Mouse (Mus musculus): ENCODE data around the gene Kremen1.

The Kremen1 gene

DNA sequence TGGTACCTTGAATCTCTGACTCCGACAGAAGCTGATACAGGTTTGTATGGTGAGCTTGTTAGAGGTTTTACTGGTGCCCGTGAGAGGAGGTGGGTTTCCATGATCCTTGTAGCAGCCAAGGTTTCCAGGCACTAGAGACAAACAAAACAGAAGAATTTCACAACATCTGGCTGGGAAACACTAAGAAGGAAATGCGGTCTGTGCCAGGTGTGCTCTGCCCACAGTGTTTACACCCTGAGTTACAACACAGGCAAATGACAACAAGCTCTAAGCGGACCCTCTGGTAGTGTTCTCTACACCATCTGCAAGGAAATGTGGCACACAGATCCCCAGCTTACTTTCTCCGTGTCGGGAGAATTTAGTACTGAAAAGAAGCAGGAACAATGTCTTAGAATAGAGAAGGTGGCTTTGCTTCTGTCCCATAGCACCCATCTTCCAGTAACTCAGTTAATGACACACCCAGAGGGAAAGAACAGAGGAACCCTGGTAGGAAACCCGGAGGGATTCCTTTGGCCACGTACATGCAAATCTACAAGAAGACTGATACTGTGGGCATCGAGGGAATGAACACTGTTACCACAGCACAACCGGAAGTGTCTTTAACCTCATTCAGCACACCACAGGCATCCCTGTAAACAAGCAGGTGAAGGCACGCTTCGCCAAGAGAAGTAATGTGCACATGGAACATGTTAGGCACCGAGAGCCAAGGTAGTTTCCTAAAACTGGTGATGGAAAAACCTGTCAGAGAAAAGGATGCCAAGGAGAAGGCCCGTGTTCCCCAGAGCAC, 45.8 kb downstream of the Kremen1 start:
- no peak for DNase-seq (ENCODE audit: low spot score in 2 of 2)

DNA sequence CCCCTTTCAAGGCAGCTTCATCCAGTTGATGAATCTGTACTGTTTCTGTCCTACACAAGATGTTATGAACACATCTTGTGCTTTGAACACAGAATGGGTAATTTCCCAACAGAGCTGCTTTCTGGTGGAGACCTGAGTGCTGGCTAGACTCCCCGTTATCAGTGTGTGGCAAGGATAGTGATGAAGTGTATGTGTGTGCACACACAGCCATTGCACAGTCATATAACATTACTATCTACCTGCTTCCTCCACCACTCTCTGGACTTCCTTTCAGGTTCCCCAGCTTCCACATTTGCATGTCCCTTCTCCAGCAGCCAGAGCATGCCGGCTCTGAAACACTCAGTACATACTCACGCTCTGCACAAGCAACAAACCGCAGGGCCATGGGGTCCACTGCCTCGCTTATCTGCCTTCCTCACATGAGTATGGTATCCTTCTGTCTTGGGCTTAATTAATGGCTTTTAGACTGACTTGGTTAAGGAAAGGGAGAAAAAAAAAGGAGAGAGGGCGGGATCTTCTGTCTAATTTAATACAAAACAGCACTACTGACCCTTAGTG, 46.8 kb downstream of the Kremen1 start:
- DNase-seq (ENCODE audit: low spot score in 2 of 2): no peak

DNA sequence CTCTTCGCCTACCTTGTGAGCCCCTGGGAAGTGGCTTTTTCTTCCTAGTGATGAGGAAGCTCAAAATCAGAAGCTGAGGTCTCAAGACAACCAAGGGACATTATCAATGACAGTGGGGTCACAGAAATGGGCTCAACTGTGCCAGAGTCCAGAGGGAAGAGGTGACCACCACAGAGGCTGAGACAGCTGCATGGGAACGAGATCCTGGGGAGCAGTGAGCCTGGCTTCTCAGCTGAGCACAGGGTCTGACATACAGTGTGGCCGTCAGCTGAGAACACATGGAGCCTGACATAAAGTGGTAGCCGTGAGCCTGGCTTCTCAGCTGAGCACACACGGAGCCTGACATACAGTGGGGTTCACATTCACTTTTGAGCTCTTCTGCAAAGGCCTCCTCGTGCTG, 58.3 kb downstream of the Kremen1 start:
- DNase-seq (ENCODE audit: low spot score in 2 of 2): no peak

DNA sequence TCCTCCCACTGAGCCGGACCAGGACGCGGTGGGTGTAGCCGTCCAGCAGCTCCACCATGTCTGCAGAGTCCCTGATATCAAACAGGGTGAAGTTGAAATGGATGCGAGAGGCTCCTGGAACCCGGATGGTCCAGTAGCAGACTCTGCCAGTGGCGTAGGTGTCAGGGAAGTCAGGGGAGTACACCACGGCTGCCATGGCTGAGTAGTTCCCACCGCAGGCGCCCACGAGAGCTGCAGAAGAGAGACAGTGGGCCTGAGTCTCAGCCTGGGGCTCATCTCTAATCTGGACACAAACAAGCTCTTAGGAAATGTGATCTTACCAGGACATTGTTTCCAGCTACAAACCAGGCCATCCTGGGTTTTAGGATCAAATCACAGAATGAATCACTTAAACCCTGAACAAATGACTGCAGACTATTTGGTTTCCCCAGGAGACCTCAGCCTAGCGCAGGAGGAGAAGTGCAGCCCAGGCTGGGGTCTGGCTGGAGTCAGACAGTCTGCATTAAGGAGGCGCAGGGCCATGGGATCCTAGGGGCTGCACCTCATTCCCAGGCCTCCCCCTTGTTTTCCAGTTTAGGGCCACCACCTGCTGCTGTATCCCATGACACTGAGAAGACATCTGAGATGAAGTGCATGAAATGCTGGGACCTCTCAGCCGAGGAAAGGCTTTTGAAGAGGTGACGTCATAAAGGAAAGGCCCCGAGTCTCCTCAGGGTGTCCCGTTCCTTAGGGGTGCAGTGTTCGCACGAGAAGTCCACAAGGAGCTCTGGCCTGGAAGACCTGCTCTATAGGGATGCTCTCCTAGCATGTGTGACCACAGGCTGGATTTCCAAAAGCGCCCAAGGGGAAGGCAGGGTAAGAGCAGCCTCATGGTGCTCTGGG, 59.3 kb downstream of the Kremen1 start:
- DNase-seq (ENCODE audit: low spot score in 2 of 2): no peak

DNA sequence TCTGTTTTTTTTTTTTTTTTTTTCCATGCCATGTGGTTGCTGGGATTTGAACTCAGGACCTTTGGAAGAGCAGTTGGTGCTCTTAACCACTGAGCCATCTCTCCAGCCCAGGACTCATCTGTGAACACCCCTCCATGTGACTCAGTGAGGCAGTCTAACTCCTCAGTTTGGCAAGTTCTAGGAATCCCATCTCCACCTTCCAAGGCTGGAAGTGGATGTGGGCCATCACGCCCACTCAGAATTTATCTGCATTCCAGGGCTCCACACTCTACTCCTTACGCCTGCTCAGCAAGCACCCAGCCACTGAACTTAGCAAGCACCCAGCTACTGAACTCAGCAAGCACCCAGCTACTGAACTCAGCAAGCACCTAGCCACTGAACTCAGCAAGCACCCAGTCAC, 61.5 kb downstream of the Kremen1 start:
- DNase-seq (ENCODE audit: low spot score in 2 of 2): no peak

DNA sequence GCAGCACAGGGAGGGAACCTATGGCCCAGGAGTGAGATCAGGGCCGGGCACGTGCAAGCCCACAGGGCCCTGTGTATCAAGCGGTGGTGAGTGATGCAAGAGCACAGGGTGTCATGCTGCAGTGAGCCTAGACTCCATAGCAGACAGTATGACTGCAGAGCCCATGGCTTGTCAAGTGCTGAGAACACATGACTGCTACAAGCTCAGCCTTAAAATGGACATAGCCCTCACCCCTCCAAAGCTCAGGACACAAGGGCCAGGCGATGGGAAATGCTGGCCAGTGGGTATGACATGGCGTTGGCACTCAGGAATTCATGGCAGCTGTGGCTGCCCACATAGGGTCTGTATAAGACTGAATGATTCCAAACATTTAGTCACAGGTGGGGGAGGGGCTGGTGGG, 64.3 kb downstream of the Kremen1 start:
- DNase-seq (ENCODE audit: low spot score in 2 of 2): no peak

DNA sequence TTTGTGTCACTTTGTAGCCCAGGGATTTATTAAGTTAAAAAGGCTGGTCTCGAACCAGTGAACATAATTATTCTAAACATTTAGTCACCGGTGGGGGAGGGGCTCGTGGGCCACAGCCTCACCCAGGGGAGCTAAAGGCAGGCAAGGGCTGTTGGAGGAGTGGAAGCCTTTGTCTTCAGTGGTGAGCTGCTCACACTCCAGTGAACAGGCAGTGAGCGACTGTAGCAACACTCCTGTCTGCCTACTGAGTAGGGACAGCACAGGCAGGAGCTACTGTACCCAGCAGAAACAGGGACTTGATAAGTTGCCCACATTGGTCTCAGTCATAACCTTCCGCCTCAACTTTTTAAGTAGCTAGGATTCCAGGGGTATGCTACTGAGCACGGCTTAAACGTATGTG, 64.8 kb downstream of the Kremen1 start:
- DNase-seq (ENCODE audit: low spot score in 2 of 2): no peak

DNA sequence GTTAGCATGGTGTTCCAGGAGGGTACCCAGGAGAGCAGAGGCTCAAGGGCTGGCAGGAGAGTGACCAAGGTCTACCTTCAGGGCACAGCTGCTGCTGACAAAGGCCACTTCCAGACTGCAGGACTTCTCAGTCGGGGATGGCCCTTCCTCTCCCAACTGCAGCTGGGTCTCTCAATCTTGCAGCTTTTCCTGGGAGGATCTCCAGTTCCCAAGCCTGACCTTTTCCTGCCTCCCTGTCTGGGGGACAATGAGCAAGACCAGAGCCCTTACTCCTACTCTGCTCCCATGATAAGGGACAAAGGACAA, 67.8 kb downstream of the Kremen1 start:
- DNase-seq (ENCODE audit: low spot score in 2 of 2): no peak

DNA sequence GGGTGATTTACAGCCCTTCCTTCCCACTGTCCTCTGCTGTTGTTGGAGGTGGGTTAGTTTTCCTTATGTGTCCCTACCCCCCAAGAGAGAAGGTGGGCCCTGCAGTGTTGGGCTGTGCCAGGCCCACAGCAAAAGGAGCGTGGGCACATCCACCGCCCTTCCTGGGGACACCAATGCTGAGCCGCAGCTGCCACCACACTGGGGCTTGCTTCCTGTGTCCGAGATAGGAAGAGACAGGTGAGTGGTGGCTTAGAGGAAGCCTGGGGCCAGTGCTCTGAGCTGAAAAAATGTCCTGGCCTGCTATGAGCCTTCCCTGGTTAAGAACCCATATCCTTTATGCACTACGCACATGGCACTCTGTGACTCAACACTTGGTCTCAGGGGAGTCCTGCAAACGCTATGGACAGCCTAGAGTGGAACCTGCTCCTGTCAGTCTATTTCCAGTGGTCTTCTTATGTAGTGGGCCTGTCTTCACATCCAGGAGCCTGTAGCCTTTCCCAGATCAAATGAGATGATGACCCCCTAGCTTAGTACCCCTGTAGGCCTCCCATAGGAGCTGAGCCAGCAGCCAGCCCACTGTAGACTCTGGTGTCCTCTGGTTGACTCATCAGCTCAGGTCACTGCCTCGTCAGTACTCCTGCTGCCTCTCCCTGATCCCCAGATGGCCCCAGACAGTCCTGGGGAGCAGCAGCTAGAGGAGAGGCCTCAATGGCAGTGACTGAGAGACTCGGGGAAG, 68.3 kb downstream of the Kremen1 start:
- no peak for DNase-seq (ENCODE audit: low spot score in 2 of 2)

DNA sequence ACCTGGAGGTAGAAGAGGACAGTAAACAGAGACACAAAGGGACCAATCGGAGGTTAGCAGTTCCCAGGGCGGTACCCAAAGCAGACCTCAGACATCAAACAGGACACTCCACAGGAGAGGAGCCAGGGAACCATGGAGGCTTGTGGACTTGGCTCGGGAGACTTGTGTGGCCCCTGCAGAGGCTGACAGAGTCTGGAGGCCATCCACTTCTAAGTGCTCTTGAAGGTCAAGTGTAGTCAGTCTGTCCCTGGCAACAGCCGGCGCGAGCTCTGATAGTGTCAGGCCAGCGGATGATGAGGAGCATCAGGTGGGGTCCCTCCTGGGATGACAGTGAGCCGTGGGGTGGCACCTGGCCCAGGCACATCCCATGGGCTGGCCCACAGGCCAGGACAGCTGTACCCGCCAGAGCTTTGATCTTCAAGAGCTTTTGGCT, 69.3 kb downstream of the Kremen1 start:
- no peak for DNase-seq (ENCODE audit: low spot score in 2 of 2)

DNA sequence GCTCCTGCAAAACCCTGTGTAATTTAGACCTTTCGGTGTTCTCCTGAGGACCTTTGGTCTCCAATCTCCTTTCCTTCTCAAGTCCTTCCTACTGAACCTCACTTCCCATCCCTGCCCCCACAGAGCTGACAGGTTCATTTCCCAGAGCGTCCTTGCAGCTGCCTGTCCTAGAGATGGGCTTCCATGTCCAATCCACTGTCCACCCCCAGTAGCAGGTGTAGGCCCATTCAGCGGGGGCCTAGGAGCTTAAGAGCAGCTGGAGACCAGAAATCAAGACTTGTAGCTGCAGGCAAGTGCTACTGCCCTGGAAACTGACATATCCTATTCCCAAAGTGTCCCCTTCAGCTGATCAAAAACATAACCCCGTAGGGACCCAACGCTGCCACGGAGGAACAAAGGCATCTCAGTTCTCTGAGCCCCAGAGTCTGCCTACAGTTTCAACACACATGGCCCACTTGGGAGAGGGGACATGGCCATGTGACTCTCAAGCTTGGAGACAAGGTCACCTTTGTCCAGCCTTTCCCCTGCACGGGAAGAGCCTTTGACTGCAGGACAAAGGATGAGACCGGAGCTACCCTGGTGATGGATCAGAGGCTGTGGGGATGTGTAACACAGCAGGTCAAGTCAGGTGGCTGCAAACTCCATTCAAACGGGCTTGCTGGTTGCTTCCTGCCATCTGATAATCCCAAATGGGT, 72.0 kb downstream of the Kremen1 start:
- DNase-seq (ENCODE audit: low spot score in 2 of 2): no peak

DNA sequence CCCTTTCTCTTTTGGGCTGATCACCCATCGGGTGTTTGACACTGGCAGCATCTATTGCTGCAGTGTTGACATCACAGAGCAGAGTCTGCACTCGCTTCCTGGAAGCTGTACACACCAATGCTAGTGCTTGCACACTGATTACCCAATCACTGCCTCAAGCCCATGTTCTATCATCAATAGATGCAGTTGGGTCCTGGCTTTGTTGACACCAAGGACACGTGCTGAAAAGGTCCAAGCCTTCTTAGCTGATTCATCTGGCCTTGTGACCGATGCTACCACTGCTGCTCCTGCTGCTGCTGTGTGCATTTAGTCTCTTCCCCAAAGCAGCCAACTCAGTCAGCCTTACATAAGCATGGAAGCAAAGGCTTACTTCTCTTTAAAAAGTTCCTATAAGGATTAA, 73.2 kb downstream of the Kremen1 start:
- DNase-seq (ENCODE audit: low spot score in 2 of 2): no peak

DNA sequence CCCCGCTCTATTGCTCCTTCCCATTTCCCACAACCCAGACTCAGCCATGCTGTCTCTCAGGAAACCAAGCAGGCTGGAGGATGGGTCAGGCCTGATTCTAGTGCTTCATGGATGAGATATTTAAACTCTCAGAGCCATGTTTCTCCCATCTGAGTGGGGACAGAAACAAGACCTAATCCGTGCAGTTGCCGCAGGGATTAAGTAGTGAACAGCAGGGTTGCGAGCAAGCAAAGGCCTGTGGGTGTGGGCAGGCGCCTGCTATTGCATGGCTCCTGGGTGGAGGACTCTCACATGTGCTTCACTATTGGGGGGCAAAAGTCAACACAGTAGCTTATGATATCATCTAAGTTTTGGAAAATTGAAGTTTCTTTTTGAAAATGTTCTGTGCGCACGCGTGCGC, 76.5 kb downstream of the Kremen1 start:
- no peak for DNase-seq (ENCODE audit: low spot score in 2 of 2)

DNA sequence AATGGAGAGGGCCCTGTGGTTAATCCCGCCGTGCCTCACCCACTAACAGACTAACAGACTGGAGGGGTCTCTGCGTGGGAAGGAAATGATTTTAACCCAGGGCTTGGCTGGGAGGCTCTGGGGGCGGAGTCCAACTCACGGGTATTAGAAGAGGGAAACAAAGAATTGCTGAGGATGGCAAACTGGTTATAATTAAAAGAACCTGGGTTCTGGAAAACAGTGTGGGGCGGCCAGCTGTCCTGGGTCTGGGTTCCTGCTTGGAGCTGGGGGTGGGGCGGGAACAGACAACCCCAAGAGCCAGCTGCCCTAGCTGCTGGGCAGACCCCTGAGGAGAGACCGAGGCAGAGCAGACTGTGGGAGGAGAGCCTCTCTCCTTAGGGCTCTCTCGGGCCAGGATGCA, 77.1 kb downstream of the Kremen1 start:
- no peak for DNase-seq (ENCODE audit: low spot score in 2 of 2)

DNA sequence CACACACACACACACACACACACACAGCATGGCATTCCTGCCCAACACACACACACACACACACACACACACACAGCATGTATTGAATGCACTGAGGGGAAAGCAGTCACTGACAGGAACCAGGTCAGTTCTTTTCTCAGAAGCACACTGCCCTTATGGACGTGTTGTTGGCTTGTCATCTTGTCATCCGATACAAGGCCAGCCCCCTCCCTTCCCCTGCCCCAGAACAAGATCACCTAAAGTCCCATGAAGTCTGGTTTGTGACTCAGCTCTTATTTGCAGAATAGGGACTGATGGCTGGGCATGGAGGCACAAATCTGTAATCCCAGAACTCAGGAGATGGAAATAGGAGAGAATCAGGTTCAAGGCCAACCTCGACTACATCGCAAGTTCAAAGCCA, 78.5 kb downstream of the Kremen1 start:
- DNase-seq (ENCODE audit: low spot score in 2 of 2): no peak

DNA sequence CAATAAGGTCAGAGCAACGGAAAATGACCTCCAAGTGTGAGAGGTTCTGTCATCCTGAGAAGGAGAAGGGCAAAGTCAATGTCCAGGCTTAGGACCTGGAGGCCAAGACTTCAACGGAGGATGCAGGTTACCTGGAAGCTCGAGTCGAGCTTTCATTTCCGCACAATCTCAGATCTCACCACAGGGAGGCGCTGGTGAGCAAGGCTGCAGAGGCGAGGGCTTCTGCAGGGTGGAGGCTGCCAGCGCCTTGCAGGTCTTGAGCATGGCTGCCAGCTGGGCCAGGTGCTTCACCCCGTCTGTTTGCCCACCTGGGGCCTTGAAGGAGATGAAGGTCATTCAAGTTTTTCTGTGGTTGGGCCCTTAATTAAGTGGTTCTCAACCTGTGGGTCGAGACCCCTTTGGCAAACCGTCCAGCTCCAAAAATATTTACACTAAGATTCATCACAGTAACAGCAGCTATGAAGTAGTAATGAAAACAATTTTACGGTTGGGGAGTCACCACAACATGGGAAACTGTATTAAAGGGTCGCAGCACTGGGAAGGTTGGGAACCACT, 79.4 kb downstream of the Kremen1 start:
- DNase-seq (ENCODE audit: low spot score in 2 of 2): peak; percentile 20 to 41

DNA sequence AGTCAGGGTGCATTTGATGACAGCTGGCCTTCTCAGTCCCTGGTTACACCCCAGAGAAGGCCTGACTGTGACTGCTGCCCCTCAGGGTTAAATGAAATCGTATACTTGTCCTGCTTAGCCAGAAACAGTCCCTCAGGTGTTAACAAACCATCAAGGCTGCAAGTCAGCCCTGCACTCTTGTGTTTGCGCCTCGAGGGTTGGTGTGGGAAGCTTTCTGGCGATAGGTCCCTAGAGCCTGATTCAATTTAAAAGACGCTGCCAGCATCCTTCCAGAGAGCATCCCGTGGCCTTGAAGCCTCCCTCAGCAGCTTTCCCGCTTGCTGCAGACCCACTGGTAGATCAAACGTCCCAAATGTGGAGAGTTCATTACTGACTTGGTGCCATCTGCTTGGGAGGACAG, 82.0 kb downstream of the Kremen1 start:
- no peak for DNase-seq (ENCODE audit: low spot score in 2 of 2)

DNA sequence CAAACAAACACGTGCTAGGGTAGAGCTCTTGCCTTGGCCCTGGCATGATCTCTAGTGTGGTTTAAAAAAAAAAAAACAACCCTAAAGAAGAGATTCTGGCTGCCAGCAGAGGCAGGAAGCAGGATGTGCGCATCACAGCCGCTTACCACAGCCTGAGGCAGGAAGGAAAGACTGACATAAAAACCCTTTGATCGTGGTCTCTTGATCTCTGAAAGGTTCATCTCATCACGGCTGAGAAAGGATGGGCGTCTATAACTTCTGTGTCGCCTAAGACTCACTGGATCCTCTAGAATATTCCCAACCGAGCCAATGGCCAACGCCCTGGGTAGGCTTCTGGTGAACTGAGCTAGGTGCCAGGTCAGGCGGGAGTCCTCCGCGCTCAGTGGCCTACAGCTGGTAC, 84.2 kb downstream of the Kremen1 start:
- no peak for DNase-seq (ENCODE audit: low spot score in 2 of 2)

DNA sequence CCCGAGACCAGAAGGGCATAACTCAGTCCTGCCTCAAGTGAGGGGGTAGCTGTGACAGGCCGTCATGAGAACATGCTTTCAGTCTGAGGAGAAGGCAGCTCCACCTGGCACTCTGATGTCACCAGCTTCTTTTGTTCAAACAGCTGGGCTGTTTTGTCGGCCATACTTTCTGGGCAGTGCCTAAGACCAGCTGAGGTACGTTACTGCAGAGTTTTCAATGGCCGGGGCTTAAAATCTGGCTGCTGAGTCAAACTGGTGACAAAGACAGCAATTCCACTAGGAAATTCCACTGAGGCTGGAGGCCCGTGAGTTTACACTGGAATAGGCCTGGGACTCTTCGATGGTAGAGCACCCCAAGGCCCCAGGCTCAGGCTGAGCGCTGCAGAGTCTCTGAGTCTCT, 84.7 kb downstream of the Kremen1 start:
- DNase-seq (ENCODE audit: low spot score in 2 of 2): no peak

DNA sequence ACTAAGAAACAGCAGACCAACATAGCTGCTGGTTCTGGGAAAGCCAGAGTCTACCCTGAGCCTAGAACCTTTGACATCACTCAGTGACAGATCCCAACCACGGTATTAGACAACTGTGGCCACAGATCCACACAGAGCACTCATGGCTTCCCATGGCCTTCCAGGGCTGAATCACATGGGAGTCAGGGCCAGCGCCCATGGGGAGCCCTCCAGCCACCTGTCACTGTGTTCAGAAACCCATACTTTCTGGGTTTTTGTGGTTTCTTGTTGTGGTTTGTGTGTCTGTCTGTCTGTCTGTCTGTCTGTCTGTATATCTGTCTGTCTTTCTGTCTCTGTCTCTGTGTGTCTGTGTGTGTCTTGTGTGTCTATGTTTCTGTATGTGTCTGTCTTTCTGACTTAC, 85.5 kb downstream of the Kremen1 start:
- no peak for DNase-seq (ENCODE audit: low spot score in 2 of 2)

DNA sequence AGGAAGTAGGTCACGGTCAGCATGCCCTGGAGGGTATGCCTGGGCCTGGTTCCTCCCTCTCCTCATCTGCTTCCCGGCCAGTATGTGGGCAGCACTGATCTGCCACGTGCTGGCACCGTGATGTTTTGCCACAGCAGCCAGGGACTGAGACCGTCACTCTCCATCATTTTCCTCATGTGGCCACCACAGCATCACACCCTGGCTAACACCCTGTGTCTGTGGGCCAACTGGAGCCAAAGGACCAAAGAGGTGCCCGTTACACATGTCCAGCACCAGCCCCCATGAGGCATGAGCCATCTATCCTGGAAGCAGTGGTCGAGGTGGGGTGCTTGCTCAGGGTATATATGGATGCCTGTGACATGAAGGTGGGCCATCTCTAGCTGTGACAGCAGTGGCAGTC, 86.2 kb downstream of the Kremen1 start:
- DNase-seq (ENCODE audit: low spot score in 2 of 2): no peak

Data from right cerebral cortex, postnatal 36 days (tissue).